Mouse (Mus musculus) 3T3-L1 (cell line): ENCODE measurements around the gene Ech1.
A peak's percentile ranks its signal among the peaks of the same experiment; 100 is the strongest.

ENCODE experiments used
- DNase-seq: peaks from one replicate; pipeline ENCODE4 v3.0.0-alpha.2; 2015; ENCODE audit warnings: low read depth, low spot score

Ech1 gene

GRCm38 (mm10) chr7:28824941-28825685 is at the start of gene Ech1:
Gene Ech1 (plus strand): TSS chr7:28825217.
- peak; percentile 95 for DNase-seq

- DNase-seq: no peak
Observed at GRCm38 (mm10) chr7:28778825-28779224, 46.2 kb upstream of the Ech1 start.

- DNase-seq: peak; percentile 93
Observed at GRCm38 (mm10) chr7:28780067-28780658, 44.9 kb upstream of the Ech1 start.

DNA sequence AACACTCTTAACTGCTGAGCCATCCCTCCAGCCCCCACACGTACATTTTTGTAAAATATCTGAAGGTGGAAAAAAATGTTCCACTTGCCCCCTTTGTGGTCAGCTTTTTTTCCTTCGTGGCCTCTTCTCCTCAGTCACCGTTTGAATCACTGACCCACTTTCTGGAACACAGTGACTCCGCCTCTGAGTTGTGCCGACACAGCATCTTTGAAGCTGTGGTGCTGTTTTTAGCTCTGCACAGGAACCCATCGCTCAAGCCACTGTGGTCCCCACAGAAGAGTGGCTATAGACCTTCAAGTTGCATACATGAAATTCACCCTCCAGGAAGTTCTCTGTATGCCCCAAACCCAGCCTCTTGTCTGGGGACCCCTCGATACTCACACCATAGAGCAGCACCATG is 44.2 kb upstream of the Ech1 start:
- no peak for DNase-seq

- DNase-seq: no peak
Observed at GRCm38 (mm10) chr7:28781261-28781663, 43.8 kb upstream of the Ech1 start.

DNA sequence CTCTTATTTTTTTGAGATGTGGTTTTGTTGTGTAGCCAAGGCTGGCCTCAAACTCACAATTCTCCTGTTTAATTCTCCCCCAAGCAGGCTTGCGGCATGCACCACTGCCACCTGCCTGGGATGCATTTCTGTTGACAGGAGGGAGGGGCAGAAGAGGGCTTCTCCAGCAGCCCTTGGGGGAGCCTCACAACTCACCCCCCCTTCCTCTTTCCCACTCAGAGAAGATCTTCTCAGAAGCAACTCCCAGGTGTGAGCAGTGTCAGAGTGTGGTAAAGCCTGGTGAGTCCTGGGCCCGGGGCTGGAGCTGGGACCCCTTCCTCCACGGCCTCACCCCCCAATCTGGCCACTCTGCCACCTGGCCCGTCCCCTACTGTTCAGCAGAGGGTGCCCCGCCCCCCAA is 39.9 kb upstream of the Ech1 start:
- no peak for DNase-seq

DNA sequence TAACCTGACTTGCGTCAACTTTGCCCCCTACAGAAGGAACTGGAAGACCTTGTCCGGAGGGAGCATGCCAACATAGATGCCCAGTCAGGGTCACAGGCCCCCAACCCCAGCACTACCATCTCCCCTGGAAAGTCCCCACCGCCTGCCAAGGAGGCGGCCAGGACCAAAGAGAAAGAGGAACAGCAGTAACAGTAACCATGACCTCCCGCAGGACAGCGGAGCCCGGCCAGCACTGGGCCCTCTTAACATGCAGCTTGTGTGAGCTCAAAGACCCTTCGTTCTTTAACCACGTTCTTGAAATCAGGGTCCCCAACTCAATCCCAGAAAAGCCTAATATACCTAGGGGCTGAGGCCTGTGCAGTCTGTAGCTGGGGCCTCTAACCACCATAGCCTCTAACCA is 37.1 kb upstream of the Ech1 start:
- DNase-seq: no peak

DNA sequence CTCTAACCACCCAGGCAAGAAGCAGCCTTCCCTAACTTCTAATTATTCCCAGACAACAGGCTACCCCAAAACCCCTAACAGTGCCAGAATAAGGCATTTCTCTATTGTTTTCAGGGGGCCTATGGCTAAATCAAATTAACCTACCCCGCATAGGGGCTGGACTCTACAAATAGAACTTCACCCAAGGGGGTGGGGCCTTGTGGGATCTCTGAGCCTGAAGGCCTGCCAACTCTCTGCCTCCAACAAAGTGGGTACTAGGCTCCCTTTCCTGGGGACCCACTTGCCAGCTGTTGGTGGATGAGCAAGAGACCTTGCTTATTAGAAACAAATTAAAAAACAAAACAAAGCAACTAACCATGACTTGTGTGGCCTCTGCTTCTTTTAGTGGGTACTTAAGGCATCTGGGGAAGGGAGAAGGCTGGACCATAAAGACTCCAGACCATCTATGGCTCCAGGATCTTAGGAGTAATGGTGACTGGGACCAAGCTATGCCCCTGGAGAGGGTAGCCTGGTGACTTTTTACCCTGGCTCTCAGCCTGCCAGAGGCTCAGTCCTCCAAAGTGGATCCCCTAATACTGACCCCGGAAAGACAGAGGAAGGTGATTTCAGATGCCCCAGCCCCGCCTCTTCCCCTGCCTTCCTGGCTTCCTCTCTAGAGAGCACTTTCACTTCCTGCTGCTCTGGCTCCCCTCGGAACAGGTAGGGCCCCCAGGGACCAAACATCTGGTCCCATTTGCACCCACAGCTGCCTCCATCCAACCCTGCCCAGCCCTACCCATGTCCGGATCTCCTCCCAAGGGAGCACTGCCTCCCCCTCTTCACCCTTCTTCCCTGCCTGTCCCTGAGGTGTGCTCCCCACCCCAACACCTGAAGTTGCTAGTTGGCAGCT is 36.5 kb upstream of the Ech1 start, which contains the start of gene Rinl:
TSS of gene Rinl (plus strand) at position 663 of the 889 bp plus-strand sequence.
- no peak for DNase-seq

- no peak for DNase-seq
Observed at GRCm38 (mm10) chr7:28789235-28789634, 35.8 kb upstream of the Ech1 start.

DNA sequence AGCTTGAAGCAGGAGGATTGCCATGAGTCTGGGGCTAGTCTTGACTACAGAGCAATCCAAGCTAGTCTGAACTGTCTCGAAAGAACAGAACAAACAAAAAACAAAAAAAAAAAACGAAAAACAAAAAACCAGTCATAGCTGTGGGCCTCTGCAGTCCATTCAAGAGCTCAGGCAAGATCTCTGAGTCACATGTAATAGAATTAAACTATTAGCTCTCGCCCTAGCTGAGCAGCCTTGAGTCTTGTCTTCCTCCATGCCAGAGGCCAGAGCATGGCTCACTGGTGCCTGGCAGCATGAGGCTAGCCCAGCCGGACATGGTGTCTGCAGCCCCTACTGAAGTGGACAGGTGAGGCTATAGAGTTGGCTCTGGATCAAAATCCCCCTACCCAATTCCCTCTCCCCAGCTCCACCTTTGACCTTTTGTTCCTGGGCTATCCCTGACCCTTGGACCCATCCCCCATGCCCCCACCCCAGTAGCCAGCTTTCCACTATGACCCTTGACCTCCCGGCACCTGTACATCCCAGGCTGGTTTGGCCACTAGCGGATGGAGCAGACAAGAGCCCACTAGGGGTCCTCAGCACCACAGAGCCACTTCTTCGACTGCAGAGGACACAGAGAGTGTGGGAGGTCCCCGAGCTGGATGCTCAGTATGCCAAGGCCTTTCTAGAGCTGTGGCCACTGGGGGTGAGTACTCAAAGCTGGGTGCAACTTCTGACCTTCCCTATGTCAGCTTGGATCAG is 34.8 kb upstream of the Ech1 start:
- DNase-seq: no peak

GRCm38 (mm10) chr7:28791706-28792105 is 33.3 kb upstream of the Ech1 start:
- peak; percentile 36 for DNase-seq

DNA sequence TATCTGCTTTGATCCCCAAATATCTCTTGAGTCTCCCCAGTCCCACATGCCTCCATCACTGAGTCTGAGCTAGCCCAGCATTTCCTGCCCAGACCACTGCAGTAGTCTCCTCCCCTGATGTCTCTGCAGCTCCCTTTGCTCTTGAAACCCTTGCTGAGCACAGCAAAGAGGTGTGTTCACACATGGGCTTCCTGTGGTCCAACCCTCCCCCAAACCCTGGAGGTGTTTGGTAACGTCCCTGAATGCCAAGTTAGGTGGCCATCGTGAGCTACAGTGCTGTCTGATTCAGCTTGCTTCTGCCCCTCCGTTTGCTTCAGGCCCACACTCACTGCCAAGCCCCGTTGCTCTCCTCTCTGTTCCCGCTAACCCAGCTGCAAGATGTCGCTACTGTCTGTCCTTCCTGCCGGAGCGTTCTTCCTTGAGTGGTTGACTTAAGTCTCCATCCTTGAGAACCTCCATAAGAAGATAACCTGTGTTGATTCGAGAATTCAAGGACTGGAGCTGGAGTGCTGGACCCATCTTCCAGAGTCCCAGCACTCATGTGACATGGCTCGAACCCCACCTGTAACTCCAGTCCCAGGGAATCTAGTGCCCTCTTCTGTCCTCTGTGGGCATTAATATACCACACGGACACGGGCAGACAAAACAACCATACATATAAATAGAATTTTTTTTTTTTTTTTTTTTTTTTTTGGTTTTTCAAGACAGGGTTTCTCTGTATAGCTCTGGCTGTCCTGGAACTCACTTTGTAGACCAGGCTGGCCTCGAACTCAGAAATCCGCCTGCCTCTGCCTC is 32.4 kb upstream of the Ech1 start:
- DNase-seq: no peak

- DNase-seq: peak; percentile 33
Observed at GRCm38 (mm10) chr7:28793834-28794233, 31.2 kb upstream of the Ech1 start.

DNA sequence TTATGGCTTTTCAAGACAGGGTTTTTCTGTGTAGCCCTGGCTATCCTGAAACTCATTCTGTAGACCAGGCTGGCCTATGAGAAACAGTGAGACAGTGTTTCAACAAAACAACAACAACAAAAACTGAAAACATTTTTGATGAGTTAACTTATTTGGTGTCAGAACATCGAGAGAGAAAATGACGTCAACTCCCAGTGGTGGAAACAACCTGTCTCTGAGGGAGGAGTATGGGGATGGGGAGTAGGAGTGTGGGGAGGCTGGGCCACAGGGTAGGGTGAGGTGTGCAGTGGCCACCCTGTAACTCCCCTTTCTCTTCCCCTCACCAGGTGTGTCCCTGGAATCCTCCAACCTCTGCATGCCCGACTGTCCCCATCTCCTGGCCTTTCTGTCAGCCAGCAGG is 30.5 kb upstream of the Ech1 start:
- no peak for DNase-seq

- DNase-seq: no peak
Observed at GRCm38 (mm10) chr7:28795832-28796231, 29.2 kb upstream of the Ech1 start.

GRCm38 (mm10) chr7:28796562-28796975 is 28.4 kb upstream of the Ech1 start:
- no peak for DNase-seq

- DNase-seq: no peak
Observed at GRCm38 (mm10) chr7:28799994-28800393, 25.0 kb upstream of the Ech1 start.

GRCm38 (mm10) chr7:28801451-28801850 is 23.6 kb upstream of the Ech1 start:
- DNase-seq: peak; percentile 80

DNA sequence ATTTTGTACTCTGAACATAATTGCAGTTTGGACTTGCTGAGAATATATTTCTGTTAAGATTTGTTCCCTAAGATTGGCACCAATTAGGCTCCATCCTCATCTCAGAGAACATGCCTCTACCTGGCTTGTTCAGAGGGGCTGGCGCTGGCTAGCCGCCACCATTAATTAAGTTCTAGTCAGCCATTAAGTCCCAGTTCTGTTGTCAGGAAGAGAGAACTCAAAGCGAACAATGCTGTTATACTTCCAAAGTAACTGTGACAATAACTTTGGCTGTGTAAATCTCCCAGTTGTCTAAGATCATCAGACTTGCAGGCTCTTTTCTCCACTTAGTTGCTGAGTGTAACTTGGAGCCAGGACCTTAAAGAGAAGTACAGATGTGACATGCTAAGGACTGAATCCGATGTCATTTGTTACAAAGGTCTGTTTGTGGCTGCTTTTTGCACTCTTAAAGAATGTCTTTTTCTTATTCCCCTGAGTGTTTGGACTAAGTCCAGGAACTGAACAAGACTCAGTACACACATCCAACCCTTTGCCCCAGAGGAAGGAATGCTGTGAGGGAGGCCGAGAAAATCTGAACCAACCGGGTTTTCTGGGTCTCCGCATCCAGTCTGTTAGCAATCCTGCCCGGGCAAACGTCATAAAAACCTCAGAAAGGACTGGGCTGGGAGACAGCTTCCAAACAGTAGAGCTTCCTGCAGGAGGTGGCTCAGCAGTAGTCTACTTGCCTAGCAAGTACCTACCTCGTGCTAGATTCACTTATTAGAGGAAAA is 22.9 kb upstream of the Ech1 start:
- DNase-seq: peak; percentile 90
